Mouse (Mus musculus) embryonic fibroblast, embryonic 13.5 days (primary cell): ENCODE results near the gene Cnot3. TPM values are rescaled to one million over a fixed set of nuclear protein-coding genes. Genes with fewer than 3 reads are reported as not detected.
A peak's percentile ranks its signal among the peaks of the same experiment; 100 is the strongest.

ENCODE experiments used
- H3K27ac ChIP-seq: 2 replicates; pipeline ENCODE4 v1.5.1; 2012; ENCODE audit warnings: low read length, control low read depth, inconsistent platforms; ENCODE audit not compliant: insufficient read depth
- H3K4me1 ChIP-seq: 2 replicates; pipeline ENCODE4 v1.6.1; 2011; ENCODE audit warnings: low read length; ENCODE audit not compliant: control insufficient read depth, insufficient read depth
- H3K4me3 ChIP-seq: 2 replicates; pipeline ENCODE4 v1.5.1; 2011; ENCODE audit warnings: mild to moderate bottlenecking, control low read depth, low read length; ENCODE audit not compliant: insufficient read depth
- CTCF ChIP-seq: IDR thresholded peaks from 2 replicates; pipeline ENCODE4 v1.5.1; 2011; ENCODE audit warnings: mild to moderate bottlenecking, control low read depth, low read length, moderate library complexity, borderline replicate concordance; ENCODE audit not compliant: insufficient read depth
- POLR2A ChIP-seq: IDR thresholded peaks from 2 replicates; pipeline ENCODE4 v1.6.1; 2011; ENCODE audit warnings: low read depth, mild to moderate bottlenecking, control low read depth, low read length, moderate library complexity
- polyA plus RNA-seq: library from polyadenylated mRNA; stranded (reverse); fragments of >200 nt; gene quantifications from 2 replicates; pipeline ENCODE4 v1.2.4, GENCODE M21; 2011; ENCODE audit warnings: low read depth; ENCODE audit not compliant: missing spikeins, insufficient read length

Gene Cnot3
- polyA plus RNA-seq, 1 experiment: 82.0 TPM

- TF ChIP-seq POLR2A (no peak), CTCF (no peak)
- Histone ChIP-seq H3K4me3 (no peak overlapping the region), H3K4me1 (no peaks in the 10 kb centered on the region), H3K27ac (no peak overlapping the region)
Measured at GRCm38 (mm10) chr7:3676371-3676770, 31.3 kb downstream of the Cnot3 start.

DNA sequence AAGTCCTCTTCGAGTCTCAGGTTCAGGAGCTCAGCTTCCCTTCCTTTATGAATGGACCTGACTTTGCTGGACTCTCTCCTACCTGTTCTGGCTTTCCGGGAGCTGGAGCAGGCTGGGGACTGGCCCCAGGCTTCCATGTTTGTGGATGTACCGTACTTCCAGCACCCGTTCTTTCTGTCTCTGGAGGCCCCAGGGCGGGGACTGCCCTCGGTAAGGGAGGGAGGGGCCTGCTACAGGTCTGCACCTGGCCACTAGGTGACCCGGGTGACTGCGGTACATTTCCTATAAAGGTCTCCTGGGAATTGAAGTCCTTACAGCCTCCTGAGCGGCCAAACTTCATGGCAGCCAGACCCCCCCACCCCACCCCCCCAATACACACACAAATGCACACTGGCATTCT, 32.3 kb downstream of the Cnot3 start, which contains the start of gene Tmc4:
Gene Tmc4 (minus strand): TSS at position 212 of the 400 bp plus-strand sequence.
- no peaks in the 10 kb centered on the region for H3K4me1 ChIP-seq
- TF ChIP-seq POLR2A (no peak), CTCF (no peak)
- H3K4me3 ChIP-seq: no peak within 1 kb of the TSS
- H3K27ac ChIP-seq: no peak within 1 kb of the TSS

- no peaks in the 10 kb centered on the region for H3K4me1 ChIP-seq
- H3K27ac ChIP-seq: no peak overlapping the region
- TF ChIP-seq CTCF (no peak), POLR2A (no peak)
- no peak overlapping the region for H3K4me3 ChIP-seq
Measured at GRCm38 (mm10) chr7:3683908-3684550, 39.0 kb downstream of the Cnot3 start.

DNA sequence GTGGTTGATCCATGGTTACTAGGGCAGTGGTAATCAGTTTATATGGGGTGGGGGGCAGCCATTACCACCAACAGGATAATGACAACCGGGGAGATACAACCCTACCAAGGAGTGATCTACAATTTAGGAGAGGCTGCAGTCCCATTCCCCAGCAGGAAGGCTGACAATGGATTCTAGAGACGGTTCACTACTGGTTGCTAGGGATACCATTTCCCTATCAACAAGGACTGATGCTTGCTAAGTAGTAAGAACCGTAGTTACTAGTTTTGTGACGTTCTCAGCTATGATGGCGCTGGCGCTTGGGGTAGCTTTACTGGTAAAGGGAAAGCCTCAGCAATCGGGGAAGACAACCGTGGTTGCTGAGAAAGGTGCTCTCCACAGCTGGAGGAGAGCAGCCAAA, 39.6 kb downstream of the Cnot3 start:
- no peaks in the 10 kb centered on the region for H3K4me1 ChIP-seq
- H3K27ac ChIP-seq: no peak overlapping the region
- H3K4me3 ChIP-seq: no peak overlapping the region
- TF ChIP-seq CTCF (no peak), POLR2A (no peak)

DNA sequence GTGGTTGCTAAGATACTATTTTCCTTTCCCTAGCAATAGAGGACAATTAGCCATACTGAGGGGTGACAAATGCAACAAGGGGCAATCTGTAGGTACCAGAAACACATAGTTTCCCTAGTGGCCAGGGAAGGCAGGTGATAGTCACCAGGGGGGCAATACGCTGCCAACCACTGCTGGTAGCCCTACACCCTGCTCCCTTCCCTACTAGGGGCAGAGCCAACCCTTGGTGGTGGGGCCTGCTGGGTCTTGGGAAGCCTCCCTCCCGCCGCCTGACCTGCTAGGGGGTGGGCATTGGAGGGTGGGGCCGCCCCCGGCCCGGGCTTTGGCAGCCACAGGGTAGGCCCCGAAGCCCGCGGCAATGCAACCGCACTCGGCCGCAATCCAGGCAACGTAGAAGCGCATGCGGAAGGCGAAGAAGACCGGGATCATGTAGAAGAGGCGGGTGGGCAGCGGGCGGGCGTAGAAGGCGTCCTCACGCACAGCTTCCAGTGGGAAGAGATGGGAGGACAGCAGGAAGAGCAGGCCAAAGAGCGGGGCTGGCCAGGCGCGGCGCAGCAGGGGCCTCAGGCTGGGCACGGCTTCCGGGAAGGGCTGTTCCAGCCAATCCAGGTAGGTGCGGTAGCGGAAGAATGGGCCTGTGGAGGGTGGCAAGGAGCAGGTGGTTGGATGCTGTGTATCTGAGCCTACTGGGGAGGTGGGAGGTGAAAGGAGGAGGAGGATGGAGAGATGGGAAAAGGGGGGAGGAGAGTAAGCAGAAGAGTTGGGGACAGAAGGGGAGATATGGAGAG, 40.5 kb downstream of the Cnot3 start:
- Histone ChIP-seq H3K4me1 (no peaks in the 10 kb centered on the region), H3K4me3 (no peak overlapping the region), H3K27ac (no peak overlapping the region)
- TF ChIP-seq POLR2A (no peak), CTCF (no peak)

DNA sequence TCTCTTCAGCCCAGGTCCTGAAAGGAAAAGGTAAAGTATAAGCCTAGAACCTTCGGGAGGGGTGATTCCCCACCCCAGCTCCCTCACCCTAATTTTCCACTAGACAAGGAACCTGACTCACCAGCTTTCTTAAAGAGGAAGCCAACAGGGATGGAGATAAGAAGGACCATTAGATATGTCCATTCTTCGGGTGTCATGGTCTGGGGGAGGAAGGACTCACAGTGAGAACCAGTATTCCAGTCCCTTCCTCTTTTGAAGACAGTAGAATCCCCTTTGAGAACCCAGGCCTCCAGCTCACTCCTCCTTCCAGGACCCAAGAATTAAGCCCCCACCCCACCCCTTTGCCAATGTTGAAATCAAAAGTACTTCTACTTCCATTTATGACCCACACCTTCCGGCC, 46.9 kb downstream of the Cnot3 start:
- H3K4me1 ChIP-seq: no peaks in the 10 kb centered on the region; the same call in 1 of the 2 replicates
- H3K27ac ChIP-seq: peak overlapping the region; percentile 91; the same call in 1 of the 2 replicates
- TF ChIP-seq POLR2A (no peak), CTCF (no peak)
- peak overlapping the region; percentile 80 for H3K4me3 ChIP-seq

- no peak for TF ChIP-seq CTCF
- peak; percentile 77 for TF ChIP-seq POLR2A
- Histone ChIP-seq H3K27ac (peak within 1 kb of the TSS; percentile 91), H3K4me3 (peak within 1 kb of the TSS; percentile 80), H3K4me1 (no peaks in the 10 kb centered on the region; the same call in 1 of the 2 replicates)
Measured at GRCm38 (mm10) chr7:3692382-3692986, 47.4 kb downstream of the Cnot3 start, which contains the start of gene Tsen34. TSS of gene Tsen34 (plus strand) at chr7:3692863.

GRCm38 (mm10) chr7:3692987-3693808, 48.1 kb downstream of the Cnot3 start, which contains the start of gene Mboat7:
TSS of gene Mboat7 (minus strand) at chr7:3693523.
- Histone ChIP-seq H3K27ac (peak within 1 kb of the TSS; percentile 91), H3K4me3 (peak within 1 kb of the TSS; percentile 80), H3K4me1 (no peaks in the 10 kb centered on the region; the same call in 1 of the 2 replicates)
- peak; percentile 55 for TF ChIP-seq POLR2A
- no peak for TF ChIP-seq CTCF

DNA sequence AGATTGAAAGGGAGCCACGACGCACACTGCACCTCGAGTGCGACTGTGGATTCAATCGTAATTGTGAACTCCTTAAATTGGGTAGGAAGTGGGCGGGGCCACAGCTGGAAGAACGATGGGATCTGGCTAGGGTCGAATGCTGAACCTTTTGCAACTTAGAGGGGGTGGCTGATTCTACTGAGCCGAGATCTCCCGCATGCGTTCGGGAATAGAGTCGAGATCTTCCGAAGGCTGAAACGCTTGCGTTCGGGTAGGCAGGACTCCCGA, 48.7 kb downstream of the Cnot3 start:
- Histone ChIP-seq H3K27ac (peak overlapping the region; percentile 91), H3K4me1 (no peaks in the 10 kb centered on the region; the same call in 1 of the 2 replicates), H3K4me3 (peak overlapping the region; percentile 80)
- TF ChIP-seq POLR2A (peak; percentile 97; the same call in 1 of the 2 replicates), CTCF (no peak)
